In the genomic region with DNA sequence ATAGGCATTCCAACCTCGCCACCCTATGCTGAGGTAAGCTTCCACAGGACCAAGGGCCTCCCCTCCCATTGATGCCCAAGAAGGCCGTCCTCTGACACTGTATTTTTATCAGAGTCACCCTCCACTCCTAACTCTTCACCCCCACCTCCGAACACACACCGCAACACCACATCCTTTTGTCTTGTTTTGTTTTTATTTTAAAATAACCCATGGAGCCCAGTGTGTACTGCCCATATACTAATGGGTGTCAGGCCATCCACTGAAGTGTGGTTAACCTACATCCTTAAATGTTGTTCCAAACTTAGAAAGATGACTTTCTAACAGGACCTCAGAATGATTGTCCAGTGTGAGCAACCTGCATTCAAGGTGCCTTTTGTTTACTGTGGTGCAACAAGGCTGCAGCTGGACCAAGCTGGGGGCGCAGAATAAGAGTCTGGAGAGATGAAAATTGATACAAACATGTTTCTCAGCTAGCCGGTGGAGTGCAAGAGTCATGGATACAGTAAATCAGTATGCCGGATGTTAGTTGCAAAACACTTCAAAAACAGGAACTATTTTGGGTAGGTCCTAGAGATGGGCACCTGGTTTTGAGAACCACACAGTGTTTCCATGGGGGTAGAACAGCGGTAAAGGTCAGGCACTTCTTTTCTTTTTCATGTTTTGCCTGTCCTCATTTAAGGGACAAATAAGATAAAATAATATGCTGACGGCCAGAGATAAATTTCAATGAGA, we compare ENCODE assay signal across 21 mouse cellular contexts. TPM values are rescaled to one million over a fixed set of nuclear protein-coding genes. Genes with fewer than 3 reads are reported as not detected.
DNase-seq lines count a peak whose midpoint lies in the region; ATAC-seq and TF ChIP-seq lines count a peak whose summit lies in the region.
"Had no signal": no experiment of that assay in that cellular context is flagged by ENCODE, and none has a peak within 500 bp of the region (broad histone marks: within the 10 kb centered on the region; RNA-seq: fewer than 3 reads in every experiment).

No protein-coding gene starts in this region.

- peaks cover 3% of the 10 kb centered on the region; the same call in 1 of the 2 replicates for H3K36me3 ChIP-seq in intestine, embryonic 16.5 days (ENCODE audit: control insufficient read depth, insufficient read depth, low read length)
- H3K36me3 ChIP-seq in thymus, adult 2 months (ENCODE audit: control insufficient read depth, insufficient read depth, low read length), result no peaks in the 10 kb centered on the region
- H3K36me3 ChIP-seq: G1E; heart, embryonic 10.5 days; hindbrain, embryonic 15.5 days had no signal

- peaks cover 8% of the 10 kb centered on the region; the same call in 1 of the 2 replicates for H3K4me1 ChIP-seq in intestine, embryonic 16.5 days (ENCODE audit: control insufficient read depth, insufficient read depth, low read length)
- H3K4me1 ChIP-seq in thymus, adult 2 months (replicated peaks; ENCODE audit: control insufficient read depth, insufficient read depth, low read length), result peaks cover 4% of the 10 kb centered on the region
- H3K4me1 ChIP-seq: hindbrain, embryonic 15.5 days had no signal

- no peak overlapping the region for H3K9ac ChIP-seq in intestine, embryonic 16.5 days (ENCODE audit: low read depth, low read length)
- H3K9ac ChIP-seq: hindbrain, embryonic 15.5 days had no signal

- DNase-seq in A20 (ENCODE audit: low read depth, low spot score), result peak; percentile 40
- no peak for DNase-seq in embryo, embryonic 9.5 days (ENCODE audit: extremely low spot score)
- DNase-seq in thymus, adult 2 months, result no peak
- DNase-seq: adrenal gland, adult 8-10 months; cerebellum, adult 11 months; cerebellum, adult 8-10 months; cerebellum, postnatal 25 days; gastrocnemius, postnatal 36 days; heart, adult 18-20 months; heart, postnatal 10 days had no signal

- no peaks in the 10 kb centered on the region for H3K27me3 ChIP-seq in intestine, embryonic 16.5 days (replicated peaks; ENCODE audit: control insufficient read depth, insufficient read depth, low read length)
- H3K27me3 ChIP-seq in thymus, adult 2 months (ENCODE audit: control insufficient read depth, insufficient read depth, low read length), result no peaks in the 10 kb centered on the region
- H3K27me3 ChIP-seq: hindbrain, embryonic 15.5 days had no signal

- ATAC-seq in hematopoietic stem cell, adult 5-6 weeks (replicated peaks in 1 of 2; ENCODE audit: insufficient read depth in 1 of 2, low FRiP score in 2 of 2, low TSS enrichment in 1 of 2, low read depth in 1 of 2, poor library complexity in 2 of 2, severe bottlenecking in 2 of 2), result peak; percentile 90 to 93
- peak; percentile 88 for ATAC-seq in monocyte, adult 5-6 weeks (replicated peaks; ENCODE audit: insufficient number of reproducible peaks, low FRiP score, low TSS enrichment, poor library complexity, severe bottlenecking)
- no peak for ATAC-seq in erythroid progenitor cell, adult 5-6 weeks (replicated peaks; ENCODE audit: low FRiP score, poor library complexity, severe bottlenecking)
- ATAC-seq in intestine, embryonic 16.5 days, result no peak
- ATAC-seq: forebrain, embryonic 14.5 days had no signal

- H3K4me3 ChIP-seq in intestine, embryonic 16.5 days (ENCODE audit: low read length), result no peak overlapping the region
- H3K4me3 ChIP-seq in thymus, adult 2 months (ENCODE audit: control insufficient read depth, insufficient read depth, low read length), result no peak overlapping the region
- H3K4me3 ChIP-seq: embryonic facial prominence, embryonic 10.5 days; forebrain, embryonic 10.5 days; heart, embryonic 10.5 days; hindbrain, embryonic 10.5 days; hindbrain, embryonic 15.5 days had no signal

- no peak overlapping the region for H3K27ac ChIP-seq in intestine, embryonic 16.5 days (ENCODE audit: low read length)
- H3K27ac ChIP-seq in thymus, adult 2 months (ENCODE audit: control insufficient read depth, insufficient read depth, low read length), result no peak overlapping the region; the same call in 1 of the 2 replicates
- H3K27ac ChIP-seq: embryonic facial prominence, embryonic 10.5 days; forebrain, embryonic 10.5 days; heart, embryonic 10.5 days; hindbrain, embryonic 10.5 days; hindbrain, embryonic 15.5 days had no signal

- TF ChIP-seq CTCF in thymus, adult 2 months (IDR thresholded peaks at IDR 0.05; ENCODE audit: borderline replicate concordance, control insufficient read depth, extremely low read depth, insufficient read depth, low read length, poor library complexity), result no peak

- no peak overlapping the region for H3K4me2 ChIP-seq in intestine, embryonic 16.5 days (ENCODE audit: low read depth, low read length)
- H3K4me2 ChIP-seq: hindbrain, embryonic 15.5 days had no signal

- WGBS in intestine, embryonic 16.5 days, result 90% methylated on average over 9 of the region's 9 CpGs
- 49% methylated on average over 9 of the region's 9 CpGs for WGBS in thymus, adult 2 months

- no peaks in the 10 kb centered on the region for H3K9me3 ChIP-seq in intestine, embryonic 16.5 days (ENCODE audit: control insufficient read depth, low read length)
- H3K9me3 ChIP-seq: embryonic facial prominence, embryonic 10.5 days; forebrain, embryonic 10.5 days; heart, embryonic 10.5 days; hindbrain, embryonic 10.5 days; hindbrain, embryonic 15.5 days had no signal

- no peak for TF ChIP-seq POLR2A in thymus, adult 2 months (IDR thresholded peaks at IDR 0.05; ENCODE audit: control insufficient read depth, extremely low read depth, insufficient read depth, low read length, poor library complexity)

RNA-seq across cellular contexts. Expression of a gene that starts 9.8 kb away (rescaled TPM):
- total RNA-seq in hematopoietic stem cell, adult 5-6 weeks (2017), result 12.3 and 19.4 TPM in 2 replicates
- 81.2 to 123 TPM (median 94.5 TPM) in 3 replicates for total RNA-seq in monocyte, adult 5-6 weeks (2017)
- 5.0 and 5.9 TPM in 2 replicates for total RNA-seq in erythroid progenitor cell, adult 5-6 weeks (2015; ENCODE audit: low replicate concordance)
- total RNA-seq in erythroid progenitor cell, adult 5-6 weeks (2017; ENCODE audit: low replicate concordance), result 4.6 TPM in 1 of 2 replicates, not detected in the other
- 29.4 and 35.5 TPM in 2 replicates for polyA plus RNA-seq in intestine, embryonic 16.5 days (2015; fragmentation: Nextera tagmentation; extraction: Ambion mirVana)
- polyA plus RNA-seq in thymus, adult 2 months (2012; rRNA removed), result 5.9 and 7.3 TPM in 2 replicates
- polyA plus RNA-seq: G1E had no signal

Comparison
In these comparisons a context has a peak if more than half of its experiments do, and no peak if none do; other contexts are left out.
1. ATAC-seq: peak in hematopoietic stem cell, adult 5-6 weeks (2 of 2) and monocyte, adult 5-6 weeks (single experiment); none in erythroid progenitor cell, adult 5-6 weeks (single experiment) and intestine, embryonic 16.5 days (single experiment).